Mouse (Mus musculus) ES-Bruce4 (cell line): Measurements from ENCODE around the gene Fam213a.
A peak's percentile ranks its signal among the peaks of the same experiment; 100 is the strongest.

Experiments
- CTCF ChIP-seq: IDR thresholded peaks from one replicate; pipeline ENCODE4 v1.8.1; 2011; ENCODE audit warnings: low read depth, low read length
- EP300 ChIP-seq: IDR thresholded peaks from 2 replicates; pipeline ENCODE4 v1.6.1; 2011; ENCODE audit warnings: low read depth, low read length; ENCODE audit not compliant: insufficient read depth
- POLR2A ChIP-seq: IDR thresholded peaks from one replicate; pipeline ENCODE4 v1.8.1; 2011; ENCODE audit warnings: low read length; ENCODE audit not compliant: insufficient read depth

GRCm38 (mm10) chr14:40952715-40953114 is 60.9 kb downstream of the Fam213a start:
- no peak for TF ChIP-seq CTCF
- TF ChIP-seq POLR2A: no peak
- peak; percentile 55; the same call in 1 of the 2 replicates for TF ChIP-seq EP300
